Comparison of ENCODE assay signal across 13 mouse cellular contexts in genomic region chr8:70758308-70758615, GRCm38 (mm10). TPM values are rescaled to one million over a fixed set of nuclear protein-coding genes. Genes with fewer than 3 reads are reported as not detected.
DNase-seq lines count a peak whose midpoint lies in the region; ATAC-seq lines count a peak whose summit lies in the region.
"Had no signal": no experiment of that assay in that cellular context is flagged by ENCODE, and none has a peak within 500 bp of the region (broad histone marks: within the 10 kb centered on the region; RNA-seq: fewer than 3 reads in every experiment).

No protein-coding gene starts in this region.

- peaks cover 29% of the 10 kb centered on the region for H3K36me3 ChIP-seq in heart, embryonic 12.5 days
- peaks cover 24% of the 10 kb centered on the region for H3K36me3 ChIP-seq in midbrain, embryonic 10.5 days
- peaks cover 18% of the 10 kb centered on the region for H3K36me3 ChIP-seq in midbrain, embryonic 16.5 days (ENCODE audit: control insufficient read depth, insufficient read depth, low read length)
- peaks cover 32% of the 10 kb centered on the region for H3K36me3 ChIP-seq in hindbrain, embryonic 13.5 days

- WGBS in heart, embryonic 12.5 days = 87% methylated on average over 7 of the region's 7 CpGs
- WGBS in midbrain, embryonic 10.5 days = 90% methylated on average over 7 of the region's 7 CpGs
- 88% methylated on average over 7 of the region's 7 CpGs for WGBS in midbrain, embryonic 16.5 days
- 70% methylated on average over 7 of the region's 7 CpGs for WGBS in hindbrain, embryonic 13.5 days

- no peak overlapping the region for H3K4me2 ChIP-seq in heart, embryonic 12.5 days
- no peak overlapping the region for H3K4me2 ChIP-seq in midbrain, embryonic 16.5 days (ENCODE audit: low read length)
- H3K4me2 ChIP-seq in hindbrain, embryonic 13.5 days = no peak overlapping the region
- H3K4me2 ChIP-seq: heart, embryonic 11.5 days; limb, embryonic 15.5 days had no signal

- no peaks in the 10 kb centered on the region for H3K9me3 ChIP-seq in heart, embryonic 12.5 days (replicated peaks)
- no peaks in the 10 kb centered on the region for H3K9me3 ChIP-seq in midbrain, embryonic 10.5 days (replicated peaks)
- no peaks in the 10 kb centered on the region for H3K9me3 ChIP-seq in midbrain, embryonic 16.5 days (replicated peaks; ENCODE audit: control insufficient read depth, low read length, poor library complexity, severe bottlenecking)
- H3K9me3 ChIP-seq in hindbrain, embryonic 13.5 days = no peaks in the 10 kb centered on the region
- H3K9me3 ChIP-seq: limb, embryonic 15.5 days had no signal

- no peak for ATAC-seq in heart, embryonic 12.5 days (ENCODE audit: insufficient number of reproducible peaks, low FRiP score)
- ATAC-seq in midbrain, embryonic 16.5 days = no peak
- no peak for ATAC-seq in hindbrain, embryonic 13.5 days (ENCODE audit: low FRiP score)
- ATAC-seq in CD4-positive, CD25-positive, alpha-beta regulatory T cell, adult 4 months = no peak
- ATAC-seq: intestine, postnatal 0 days had no signal

- peaks cover 5% of the 10 kb centered on the region; the same call in 1 of the 2 replicates for H3K27me3 ChIP-seq in heart, embryonic 12.5 days (replicated peaks)
- peaks cover 24% of the 10 kb centered on the region for H3K27me3 ChIP-seq in midbrain, embryonic 10.5 days (ENCODE audit: low read depth, poor library complexity, severe bottlenecking)
- no peaks in the 10 kb centered on the region for H3K27me3 ChIP-seq in midbrain, embryonic 16.5 days (ENCODE audit: control insufficient read depth, insufficient read depth, low read depth, low read length)
- H3K27me3 ChIP-seq in hindbrain, embryonic 13.5 days = no peaks in the 10 kb centered on the region
- H3K27me3 ChIP-seq: limb, embryonic 15.5 days had no signal

- H3K4me3 ChIP-seq in heart, embryonic 12.5 days = no peak overlapping the region
- H3K4me3 ChIP-seq in midbrain, embryonic 10.5 days = 0 out of 2 replicates have a peak overlapping the region, but pooled peaks have one; percentile 14
- no peak overlapping the region for H3K4me3 ChIP-seq in midbrain, embryonic 16.5 days (ENCODE audit: low read depth, low read length)
- H3K4me3 ChIP-seq in hindbrain, embryonic 13.5 days = no peak overlapping the region
- H3K4me3 ChIP-seq: limb, embryonic 15.5 days; myocyte had no signal

- H3K4me1 ChIP-seq in heart, embryonic 12.5 days (replicated peaks) = peaks cover 40% of the 10 kb centered on the region
- peaks cover 64% of the 10 kb centered on the region for H3K4me1 ChIP-seq in midbrain, embryonic 10.5 days
- peaks cover 26% of the 10 kb centered on the region for H3K4me1 ChIP-seq in midbrain, embryonic 16.5 days (ENCODE audit: control insufficient read depth, insufficient read depth, low read length)
- H3K4me1 ChIP-seq in hindbrain, embryonic 13.5 days (replicated peaks) = peaks cover 59% of the 10 kb centered on the region

- H3K9ac ChIP-seq in heart, embryonic 12.5 days = no peak overlapping the region
- H3K9ac ChIP-seq in midbrain, embryonic 16.5 days (ENCODE audit: low read depth, low read length) = no peak overlapping the region
- H3K9ac ChIP-seq in hindbrain, embryonic 13.5 days = peak overlapping the region; percentile 49; the same call in 1 of the 2 replicates
- H3K9ac ChIP-seq: limb, embryonic 15.5 days had no signal

- DNase-seq in cerebellum, adult 11 months = peak; percentile 30
- no peak for DNase-seq in cerebellum, adult 11-12 months
- peak; percentile 5 for DNase-seq in heart, postnatal 4 days
- DNase-seq in midbrain, embryonic 10.5 days (ENCODE audit: low spot score) = no peak
- DNase-seq: embryo, embryonic 11 days had no signal

- no peak overlapping the region for H3K27ac ChIP-seq in heart, embryonic 12.5 days (ENCODE audit: poor library complexity, severe bottlenecking)
- no peak overlapping the region for H3K27ac ChIP-seq in midbrain, embryonic 10.5 days (replicated peaks)
- no peak overlapping the region for H3K27ac ChIP-seq in midbrain, embryonic 16.5 days (ENCODE audit: low read length)
- peak overlapping the region; percentile 20 for H3K27ac ChIP-seq in hindbrain, embryonic 13.5 days

RNA-seq across cellular contexts. Expression of gene Mpv17l2, which starts 2.5 kb away (rescaled TPM):
- 10 to 100 TPM; 35.8 to 37.9 TPM for total RNA-seq in heart, postnatal 4 days (2021)
- 37.2 and 37.9 TPM in 2 replicates for polyA plus RNA-seq in heart, embryonic 12.5 days (2016; fragmentation: Nextera tagmentation; extraction: Ambion mirVana)
- 31.7 and 34.6 TPM in 2 replicates for polyA plus RNA-seq in midbrain, embryonic 10.5 days (2016; fragmentation: Nextera tagmentation; extraction: Ambion mirVana)
- polyA plus RNA-seq in midbrain, embryonic 16.5 days (2015; fragmentation: Nextera tagmentation; extraction: Ambion mirVana) = 34.8 and 35.7 TPM in 2 replicates
- polyA plus RNA-seq in hindbrain, embryonic 13.5 days (2015; fragmentation: Nextera tagmentation; extraction: Ambion mirVana) = 40.8 and 44.5 TPM in 2 replicates
- 10 to 100 TPM; 30.2 to 39.2 TPM for polyA plus RNA-seq in CD4-positive, CD25-positive, alpha-beta regulatory T cell, adult 4 months (2017; shearing (Covaris generic))

RNA-seq across cellular contexts. Expression of gene Rab3a, which starts 3.8 kb away (rescaled TPM):
- 10 to 100 TPM; 27.3 to 28.7 TPM for total RNA-seq in heart, postnatal 4 days (2021)
- 19.1 and 19.2 TPM in 2 replicates for polyA plus RNA-seq in heart, embryonic 12.5 days (2016; fragmentation: Nextera tagmentation; extraction: Ambion mirVana)
- 17.2 and 40.7 TPM in 2 replicates for polyA plus RNA-seq in midbrain, embryonic 10.5 days (2016; fragmentation: Nextera tagmentation; extraction: Ambion mirVana)
- 477 and 573 TPM in 2 replicates for polyA plus RNA-seq in midbrain, embryonic 16.5 days (2015; fragmentation: Nextera tagmentation; extraction: Ambion mirVana)
- 352 and 355 TPM in 2 replicates for polyA plus RNA-seq in hindbrain, embryonic 13.5 days (2015; fragmentation: Nextera tagmentation; extraction: Ambion mirVana)
- 1 to 10 TPM; 7.5 to 9.6 TPM for polyA plus RNA-seq in CD4-positive, CD25-positive, alpha-beta regulatory T cell, adult 4 months (2017; shearing (Covaris generic))

RNA-seq across cellular contexts. Expression of gene Pik3r2, which starts 18.3 kb away (rescaled TPM):
- total RNA-seq in heart, postnatal 4 days (2021) = 10 to 100 TPM; 36.0 to 39.2 TPM
- 35.2 and 37.2 TPM in 2 replicates for polyA plus RNA-seq in heart, embryonic 12.5 days (2016; fragmentation: Nextera tagmentation; extraction: Ambion mirVana)
- polyA plus RNA-seq in midbrain, embryonic 10.5 days (2016; fragmentation: Nextera tagmentation; extraction: Ambion mirVana) = 66.2 and 66.6 TPM in 2 replicates
- polyA plus RNA-seq in midbrain, embryonic 16.5 days (2015; fragmentation: Nextera tagmentation; extraction: Ambion mirVana) = 107 and 112 TPM in 2 replicates
- polyA plus RNA-seq in hindbrain, embryonic 13.5 days (2015; fragmentation: Nextera tagmentation; extraction: Ambion mirVana) = 90.0 and 94.1 TPM in 2 replicates
- 1 to 10 TPM; 4.3 to 4.5 TPM for polyA plus RNA-seq in CD4-positive, CD25-positive, alpha-beta regulatory T cell, adult 4 months (2017; shearing (Covaris generic))

RNA-seq across cellular contexts. Expression of gene Pde4c, which starts 34.7 kb away (rescaled TPM):
- total RNA-seq in heart, postnatal 4 days (2021) = 1 to 10 TPM in 1 of 2 experiments, under 1 TPM in 1; 0.74 to 1.0 TPM
- polyA plus RNA-seq in heart, embryonic 12.5 days (2016; fragmentation: Nextera tagmentation; extraction: Ambion mirVana) = 0.05 and 0.09 TPM in 2 replicates
- polyA plus RNA-seq in midbrain, embryonic 10.5 days (2016; fragmentation: Nextera tagmentation; extraction: Ambion mirVana) = 0.72 and 0.78 TPM in 2 replicates
- polyA plus RNA-seq in midbrain, embryonic 16.5 days (2015; fragmentation: Nextera tagmentation; extraction: Ambion mirVana) = 0.11 and 0.23 TPM in 2 replicates
- polyA plus RNA-seq in hindbrain, embryonic 13.5 days (2015; fragmentation: Nextera tagmentation; extraction: Ambion mirVana) = 0.14 and 0.23 TPM in 2 replicates
- polyA plus RNA-seq in CD4-positive, CD25-positive, alpha-beta regulatory T cell, adult 4 months (2017; shearing (Covaris generic)) = under 1 TPM; 0.66 to 0.94 TPM
- polyA plus RNA-seq: heart, embryonic 11.5 days had no signal

RNA-seq across cellular contexts. Expression of gene Gm3336, which starts 39.9 kb away (rescaled TPM):
- not detected for total RNA-seq in heart, postnatal 4 days (2021)
- not detected in 2 replicates for polyA plus RNA-seq in heart, embryonic 12.5 days (2016; fragmentation: Nextera tagmentation; extraction: Ambion mirVana)
- not detected in 2 replicates for polyA plus RNA-seq in midbrain, embryonic 10.5 days (2016; fragmentation: Nextera tagmentation; extraction: Ambion mirVana)
- polyA plus RNA-seq in midbrain, embryonic 16.5 days (2015; fragmentation: Nextera tagmentation; extraction: Ambion mirVana) = not detected in 2 replicates
- polyA plus RNA-seq in hindbrain, embryonic 13.5 days (2015; fragmentation: Nextera tagmentation; extraction: Ambion mirVana) = not detected in 2 replicates
- not detected for polyA plus RNA-seq in CD4-positive, CD25-positive, alpha-beta regulatory T cell, adult 4 months (2017; shearing (Covaris generic))
- polyA plus RNA-seq: heart, embryonic 11.5 days; limb, embryonic 15.5 days had no signal

Comparison
In these comparisons a context has a peak if more than half of its experiments do, and no peak if none do; other contexts are left out.
1. DNase-seq: peak in cerebellum, adult 11 months (single experiment) and heart, postnatal 4 days (single experiment); none in cerebellum, adult 11-12 months (single experiment) and midbrain, embryonic 10.5 days (single experiment).